Mouse (Mus musculus) kidney, adult 2 months (tissue): Measurements from ENCODE around the gene Apobec2. TPM values are rescaled to one million over a fixed set of nuclear protein-coding genes. Genes with fewer than 3 reads are reported as not detected.

ENCODE experiments used
- DNase-seq: peaks from one replicate; pipeline ENCODE4 v3.0.0; 2021
- H3K27ac ChIP-seq: fragments of 200-500 bp; 2 replicates; pipeline ENCODE4 v1.5.1; 2012; ENCODE audit warnings: low read depth, low read length, control low read depth, inconsistent platforms; ENCODE audit not compliant: insufficient read depth
- H3K27me3 ChIP-seq: fragments of 200-500 bp; replicated peaks from 2 replicates; pipeline ENCODE4 v1.6.1; 2012; ENCODE audit warnings: mild to moderate bottlenecking, moderate library complexity, low read length, inconsistent platforms; ENCODE audit not compliant: control insufficient read depth, insufficient read depth
- H3K36me3 ChIP-seq: fragments of 200-500 bp; 2 replicates; pipeline ENCODE4 v1.6.1; 2012; ENCODE audit warnings: mild to moderate bottlenecking, moderate library complexity, low read length, inconsistent platforms; ENCODE audit not compliant: control insufficient read depth, insufficient read depth
- H3K4me1 ChIP-seq: fragments of 200-500 bp; 2 replicates; pipeline ENCODE4 v1.6.1; 2011; ENCODE audit warnings: low read length; ENCODE audit not compliant: control insufficient read depth, insufficient read depth
- H3K4me3 ChIP-seq: fragments of 200-500 bp; 2 replicates; pipeline ENCODE4 v1.5.1; 2011; ENCODE audit warnings: mild to moderate bottlenecking, low read depth, low read length, control low read depth; ENCODE audit not compliant: insufficient read depth
- CTCF ChIP-seq: fragments of 200-500 bp; conservative IDR thresholded peaks from 2 replicates; pipeline ENCODE4 v1.5.1; 2011; ENCODE audit warnings: low read depth, mild to moderate bottlenecking, control low read depth, low read length, moderate library complexity, mixed read lengths; ENCODE audit not compliant: insufficient read depth, insufficient read length
- POLR2A ChIP-seq: fragments of 200-500 bp; IDR thresholded peaks from one replicate; pipeline ENCODE4 v1.6.1; 2011; ENCODE audit warnings: low read depth, low read length, control low read depth
- WGBS: fragments of 180-500 bp; shearing (Covaris S2); methylation state at CpG from one replicate; pipeline ENCODE4 v1.1.7; 2018; 5-methylcytosine and 5-hydroxymethylcytosine counted together
- polyA plus RNA-seq: library from polyadenylated mRNA; depleted of rRNA; stranded (reverse); fragments of >200 nt; gene quantifications from 2 replicates; pipeline ENCODE4 v1.2.3, GENCODE M21; 2012; rRNA removed

Gene Apobec2
- polyA plus RNA-seq, 1 experiment: 6.0 TPM

DNA sequence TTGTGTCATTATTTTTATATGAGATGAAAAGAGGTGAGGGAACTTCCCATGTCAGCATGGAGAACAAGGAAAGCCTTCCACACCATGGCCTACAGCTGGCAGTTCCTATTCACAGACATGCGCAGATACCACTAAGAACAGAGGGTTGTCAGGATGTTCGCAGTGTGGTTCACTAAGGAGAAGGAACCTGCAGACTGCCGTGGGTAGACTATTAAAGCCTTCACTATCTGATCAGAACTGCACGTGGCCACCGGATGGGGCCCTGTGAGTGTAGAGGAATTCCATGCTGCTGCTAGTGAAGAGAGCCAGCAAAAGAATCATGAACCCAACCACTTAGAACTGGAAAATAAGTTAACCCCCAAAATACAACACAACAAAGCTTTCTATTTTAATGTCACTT, 43.3 kb downstream of the Apobec2 start:
- H3K4me1 ChIP-seq: no peaks in the 10 kb centered on the region
- TF ChIP-seq CTCF: no peak
- no peak for TF ChIP-seq POLR2A
- 90% methylated on average over 5 of the region's 5 CpGs for WGBS
- H3K27me3 ChIP-seq: no peaks in the 10 kb centered on the region
- peaks cover 11% of the 10 kb centered on the region for H3K36me3 ChIP-seq
- H3K4me3 ChIP-seq: no peak overlapping the region
- H3K27ac ChIP-seq: no peak overlapping the region
- no peak for DNase-seq

DNA sequence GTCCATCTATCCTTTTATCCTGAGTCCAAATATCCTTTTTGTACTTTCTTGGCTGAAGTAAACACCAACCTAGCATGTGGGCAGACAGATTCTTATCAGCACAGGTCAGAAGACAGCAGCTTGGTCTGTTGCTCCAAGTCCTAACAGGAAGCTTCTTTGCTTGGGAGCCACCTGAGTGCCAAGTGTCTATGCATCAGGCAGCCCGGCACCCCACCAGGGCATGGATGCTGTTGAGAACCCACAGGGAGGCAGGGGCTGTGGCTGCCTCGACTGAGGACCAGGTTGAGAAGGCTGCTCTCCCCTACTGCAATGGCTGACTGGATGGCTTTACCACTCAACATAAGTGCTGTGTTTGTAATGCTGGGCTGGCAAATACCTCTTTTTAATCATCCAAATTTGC, 44.1 kb downstream of the Apobec2 start:
- no peak for TF ChIP-seq POLR2A
- TF ChIP-seq CTCF: no peak
- no peak overlapping the region for H3K27ac ChIP-seq
- peaks cover 11% of the 10 kb centered on the region for H3K36me3 ChIP-seq
- DNase-seq: no peak
- 92% methylated on average over 2 of the region's 2 CpGs for WGBS
- H3K4me3 ChIP-seq: no peak overlapping the region
- H3K27me3 ChIP-seq: no peaks in the 10 kb centered on the region
- no peaks in the 10 kb centered on the region for H3K4me1 ChIP-seq

DNA sequence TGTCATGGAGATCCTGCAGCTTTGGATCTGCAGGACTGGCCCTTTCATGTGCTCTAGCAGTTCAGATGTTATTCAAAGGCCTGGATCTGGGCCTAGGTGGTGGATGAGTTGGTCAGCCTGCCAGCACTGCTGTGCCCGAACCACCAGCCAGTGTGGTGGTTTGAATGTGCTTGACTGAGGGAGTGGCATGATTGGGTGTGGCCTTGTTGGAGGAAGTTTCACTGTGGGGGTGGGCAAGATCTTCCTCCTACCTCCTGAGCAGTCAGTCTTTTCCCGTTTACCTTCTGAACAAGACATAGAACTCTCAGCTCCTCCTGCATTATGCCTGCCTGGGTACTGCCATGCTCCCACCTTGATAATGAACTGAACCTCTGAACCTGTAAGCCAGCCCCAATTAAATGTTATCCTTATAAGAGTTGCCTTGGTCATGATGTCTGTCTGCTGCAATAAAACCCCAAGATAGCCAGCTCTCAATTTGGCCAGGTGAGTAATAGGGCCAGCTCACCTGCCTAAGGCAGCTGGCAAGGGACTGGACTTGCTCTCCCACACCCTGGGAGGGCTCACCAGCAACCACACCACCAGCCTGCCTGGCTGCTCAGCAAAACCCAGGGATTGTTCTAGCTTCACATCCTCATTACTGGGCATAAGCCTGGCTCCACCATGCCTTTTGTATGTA, 46.8 kb downstream of the Apobec2 start:
- H3K4me3 ChIP-seq: no peak overlapping the region
- no peak for DNase-seq
- whole genome bisulfite sequencing: 61% methylated on average over 2 of the region's 2 CpGs
- peaks cover 9% of the 10 kb centered on the region for H3K36me3 ChIP-seq
- no peak overlapping the region for H3K27ac ChIP-seq
- no peaks in the 10 kb centered on the region for H3K4me1 ChIP-seq
- H3K27me3 ChIP-seq: no peaks in the 10 kb centered on the region
- no peak for TF ChIP-seq CTCF
- no peak for TF ChIP-seq POLR2A

DNA sequence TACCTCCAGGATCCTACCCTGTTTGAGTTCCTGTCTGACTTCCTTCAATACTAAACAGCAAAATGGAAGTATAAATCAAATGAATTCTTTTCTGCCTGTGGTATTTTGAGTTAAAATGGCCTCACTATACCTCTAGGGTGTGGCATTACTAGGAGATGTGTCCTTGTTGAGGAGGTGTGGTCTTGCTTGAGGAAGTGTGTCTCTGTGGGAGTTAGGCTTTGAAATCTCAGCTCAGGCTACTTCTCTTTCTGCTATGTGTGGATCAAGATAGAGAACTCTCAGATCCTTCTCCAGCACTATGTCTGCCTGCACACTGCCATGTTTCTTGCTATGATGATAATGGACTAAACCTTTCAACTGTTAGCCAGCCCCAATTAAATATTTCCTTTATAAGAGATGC, 53.7 kb downstream of the Apobec2 start:
- no peaks in the 10 kb centered on the region for H3K4me1 ChIP-seq
- H3K27me3 ChIP-seq: no peaks in the 10 kb centered on the region
- no peak overlapping the region for H3K27ac ChIP-seq
- no peak overlapping the region for H3K4me3 ChIP-seq
- no peaks in the 10 kb centered on the region for H3K36me3 ChIP-seq
- DNase-seq: no peak
- no peak for TF ChIP-seq CTCF
- TF ChIP-seq POLR2A: no peak

DNA sequence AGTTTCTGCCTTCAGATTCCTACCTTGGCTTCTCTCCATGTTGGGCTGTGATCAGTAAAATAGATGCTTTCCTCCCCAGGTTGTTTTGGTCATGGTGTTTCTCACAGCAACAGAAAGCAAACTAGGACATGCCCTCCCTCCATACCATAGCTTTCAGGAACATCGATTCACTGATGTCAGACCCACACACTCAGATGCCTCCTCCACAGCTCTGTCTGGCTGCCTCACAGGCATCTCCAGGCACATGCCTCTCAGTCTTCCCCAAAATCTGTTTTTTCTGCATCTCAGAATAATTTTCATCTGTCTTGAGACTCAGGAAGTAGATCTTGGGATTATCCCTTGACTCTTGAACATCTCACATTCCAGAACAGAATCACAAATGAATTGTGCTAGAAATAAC, 56.6 kb downstream of the Apobec2 start:
- no peak for TF ChIP-seq CTCF
- TF ChIP-seq POLR2A: no peak
- 78% methylated on average over 1 of the region's 1 CpGs for WGBS
- H3K36me3 ChIP-seq: no peaks in the 10 kb centered on the region
- H3K4me3 ChIP-seq: no peak overlapping the region
- no peaks in the 10 kb centered on the region for H3K4me1 ChIP-seq
- no peaks in the 10 kb centered on the region for H3K27me3 ChIP-seq
- H3K27ac ChIP-seq: no peak overlapping the region
- DNase-seq: no peak

DNA sequence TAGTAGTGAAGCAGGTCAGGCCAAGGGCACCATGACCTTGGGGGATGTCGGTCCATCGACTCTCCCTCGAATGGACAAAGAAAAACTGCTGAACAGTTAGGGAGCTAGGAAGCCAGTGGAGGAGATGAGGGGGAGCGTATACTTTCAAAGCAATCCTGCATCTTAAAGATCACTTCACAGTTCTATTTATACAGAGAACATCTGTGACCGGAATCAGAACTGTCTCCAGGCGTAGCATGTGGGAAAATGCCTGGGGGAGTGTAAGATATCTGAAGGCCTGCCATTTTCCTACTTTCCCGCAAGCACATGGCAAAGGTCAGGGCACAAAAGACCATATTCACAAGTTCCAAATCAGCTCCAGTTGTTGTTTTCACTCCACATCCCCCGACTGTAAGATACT, 59.7 kb downstream of the Apobec2 start:
- TF ChIP-seq CTCF (no peak), POLR2A (no peak)
- Histone ChIP-seq H3K4me3 (no peak overlapping the region), H3K27me3 (no peaks in the 10 kb centered on the region), H3K4me1 (no peaks in the 10 kb centered on the region), H3K36me3 (no peaks in the 10 kb centered on the region), H3K27ac (no peak overlapping the region; the same call in 1 of the 2 replicates)
- no peak for DNase-seq
- 62% methylated on average over 8 of the region's 8 CpGs for WGBS

DNA sequence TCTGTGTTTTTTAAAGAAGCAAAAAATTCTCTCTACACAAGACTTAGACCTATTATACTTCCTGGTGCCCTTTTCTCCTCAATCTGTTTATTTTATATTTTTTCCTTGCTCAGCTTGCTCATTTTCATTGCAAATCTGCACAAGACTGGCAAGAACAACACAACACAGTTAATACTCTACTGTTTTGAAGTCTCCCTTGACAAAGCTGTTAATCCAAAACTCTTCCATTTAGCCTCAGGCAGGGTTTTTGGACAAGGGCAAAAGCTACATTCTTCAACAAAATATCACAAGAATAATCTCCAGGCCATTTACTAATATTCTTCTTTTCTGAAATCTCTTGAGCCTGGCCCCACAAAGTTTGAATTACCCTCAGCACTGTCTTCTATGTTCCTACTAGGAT, 61.1 kb downstream of the Apobec2 start:
- Histone ChIP-seq H3K27ac (peak overlapping the region; percentile 90), H3K4me1 (no peaks in the 10 kb centered on the region), H3K36me3 (no peaks in the 10 kb centered on the region), H3K27me3 (no peaks in the 10 kb centered on the region), H3K4me3 (no peak overlapping the region)
- peak; percentile 56 for DNase-seq
- TF ChIP-seq POLR2A (no peak), CTCF (no peak)

Other genes with a start within 250 kb of the Apobec2 start
- gene Trem1, start 200.2 kb downstream of the Apobec2 start, polyA plus RNA-seq: 0.03 TPM in 2 replicates
- 0.11 and 0.19 TPM in 2 replicates for gene Trem3, start 185.2 kb downstream of the Apobec2 start, polyA plus RNA-seq
- gene Treml4, start 168.6 kb downstream of the Apobec2 start, polyA plus RNA-seq: 0.91 and 0.92 TPM in 2 replicates
- 0.07 and 3.1 TPM in 2 replicates for gene Treml2, start 133.4 kb downstream of the Apobec2 start, polyA plus RNA-seq
- gene B430306N03Rik, start 116.8 kb downstream of the Apobec2 start, polyA plus RNA-seq: 0.08 and 0.45 TPM in 2 replicates
- gene Trem2, start 86.5 kb downstream of the Apobec2 start, polyA plus RNA-seq: 0.62 and 0.75 TPM in 2 replicates
- 0.09 and 0.15 TPM in 2 replicates for gene Treml1, start 73.0 kb downstream of the Apobec2 start, polyA plus RNA-seq
- 45.8 and 46.2 TPM in 2 replicates for gene Nfya, start 23.0 kb downstream of the Apobec2 start, polyA plus RNA-seq
- 18.2 and 25.8 TPM in 2 replicates for gene Oard1, start 22.9 kb downstream of the Apobec2 start, polyA plus RNA-seq
- gene Tspo2, start 18.6 kb upstream of the Apobec2 start, polyA plus RNA-seq: 0.41 and 0.53 TPM in 2 replicates
- gene Unc5cl, start 22.0 kb upstream of the Apobec2 start, polyA plus RNA-seq: 0.26 and 0.58 TPM in 2 replicates